Mouse (Mus musculus): ENCODE results near the gene Gar1.

- TF ChIP-seq CTCF (IDR thresholded peaks at IDR 0.05; ENCODE audit: insufficient read depth, low read depth, low read length): no peak
- peak; percentile 38; the same call in 1 of the 2 replicates for TF ChIP-seq POLR2A (IDR thresholded peaks at IDR 0.05; ENCODE audit: insufficient read depth, low read depth, low read length)
These were observed 47.3 kb upstream of the Gar1 start, which contains the start of gene Pla2g12a for GRCm38 (mm10) chr3:129878405-129879021.
